Mouse (Mus musculus): ENCODE measurements around the gene Tcam1.

- TF ChIP-seq CTCF (IDR thresholded peaks at IDR 0.05; ENCODE audit: low read depth) (no peak), EP300 (IDR thresholded peaks at IDR 0.05; ENCODE audit: low read depth) (no peak)
These were observed 1.5 kb upstream of the Tcam1 start for GRCm38 (mm10) chr11:106274971-106275411.
